Mouse (Mus musculus): ENCODE results near the gene Klhl32.

DNA sequence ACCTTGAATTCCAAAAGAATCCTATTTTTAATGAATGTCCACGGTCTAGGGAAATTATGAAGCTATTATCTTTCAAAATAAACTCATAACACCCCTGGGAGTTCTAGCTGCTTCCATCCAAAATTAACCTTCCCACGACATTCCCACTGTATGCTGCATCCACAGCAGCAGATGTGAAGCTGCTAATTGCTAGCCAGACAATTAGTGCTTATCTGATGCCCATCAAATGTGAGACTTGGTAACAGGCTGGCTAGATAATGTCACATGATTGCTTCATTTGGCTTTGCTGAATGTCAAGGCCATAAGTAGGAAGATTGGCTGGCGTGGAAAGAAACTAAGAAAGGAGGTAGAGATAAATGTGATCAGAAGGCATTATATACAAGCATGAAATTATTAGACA lies 85.5 kb downstream of the Klhl32 start:
- TF ChIP-seq CTCF (IDR thresholded peaks at IDR 0.05; ENCODE audit: insufficient read depth, low read depth, low read length) (no peak), POLR2A (IDR thresholded peaks at IDR 0.05; ENCODE audit: insufficient read depth, low read depth, low read length) (no peak)

Measured in olfactory bulb, adult 2 months (tissue).